Mouse (Mus musculus) stomach, embryonic 14.5 days (tissue): ENCODE measurements around the gene Oxct2a. TPM values are rescaled to one million over a fixed set of nuclear protein-coding genes. Genes with fewer than 3 reads are reported as not detected.
"Not testable (repeated sequence)": the region's sequence is repeated elsewhere in the genome, so short reads cannot be mapped to it uniquely, and the experiment has no call there.

ENCODE experiments used
- ATAC-seq: fragments of 200-750 bp; cut with Nextera tagmentation; 2 replicates; pipeline ENCODE4 v1.8.0; 2017; ENCODE audit warnings: low read depth, moderate TSS enrichment; ENCODE audit not compliant: insufficient number of reproducible peaks, insufficient read depth, low FRiP score
- H3K27ac ChIP-seq: fragments of 300-500 bp; sonication (generic); 2 replicates; pipeline ENCODE4 v1.5.1; 2014; ENCODE audit warnings: mild to moderate bottlenecking, low read length, moderate library complexity, mixed read lengths
- H3K27me3 ChIP-seq: fragments of 300-500 bp; sonication (generic); 2 replicates; pipeline ENCODE4 v1.6.1; 2014; ENCODE audit warnings: low read length, control low read depth, mixed read lengths; ENCODE audit not compliant: control insufficient read depth, insufficient read depth
- H3K36me3 ChIP-seq: fragments of 300-500 bp; sonication (generic); 2 replicates; pipeline ENCODE4 v1.6.1; 2014; ENCODE audit warnings: mild to moderate bottlenecking, control low read depth, low read length, moderate library complexity, mixed read lengths; ENCODE audit not compliant: control insufficient read depth, insufficient read depth
- H3K4me1 ChIP-seq: fragments of 300-500 bp; sonication (generic); 2 replicates; pipeline ENCODE4 v1.6.1; 2014; ENCODE audit warnings: low read length, control low read depth, mixed read lengths; ENCODE audit not compliant: control insufficient read depth, insufficient read depth
- H3K4me2 ChIP-seq: fragments of 300-500 bp; sonication (generic); replicated peaks from 2 replicates; pipeline ENCODE4 v1.6.1; 2014; ENCODE audit warnings: low read depth, low read length, control low read depth
- H3K4me3 ChIP-seq: fragments of 300-500 bp; sonication (generic); 2 replicates; pipeline ENCODE4 v1.5.1; 2014; ENCODE audit warnings: low read depth, low read length, control low read depth
- H3K9ac ChIP-seq: fragments of 300-500 bp; sonication (generic); replicated peaks from 2 replicates; pipeline ENCODE4 v1.6.1; 2014; ENCODE audit warnings: low read depth, mild to moderate bottlenecking, control low read depth, low read length, moderate library complexity, mixed read lengths
- H3K9me3 ChIP-seq: fragments of 300-500 bp; sonication (generic); 2 replicates; pipeline ENCODE4 v1.6.1; 2016; ENCODE audit warnings: low read depth, low read length, control low read depth; ENCODE audit not compliant: control insufficient read depth
- WGBS: fragments of 180-500 bp; shearing (Covaris S2); extraction: QIAGEN DNeasy Blood & Tissue Kit; methylation state at CpG from one replicate; pipeline ENCODE4 v1.1.7; 2014; 5-methylcytosine and 5-hydroxymethylcytosine counted together
- polyA plus RNA-seq: library from polyadenylated mRNA; unstranded; fragments of >200 nt; fragmentation: Nextera tagmentation; extraction: Ambion mirVana; gene quantifications from 2 replicates; pipeline ENCODE4 v1.2.1, GENCODE M21; 2014

The Oxct2a gene
- polyA plus RNA-seq, 1 experiment from 2014 or later, result not detected

GRCm38 (mm10) chr4:123331326-123331725 lies 7.9 kb upstream of the Oxct2a start:
- Histone ChIP-seq H3K27me3 (no peaks in the 10 kb centered on the region), H3K4me2 (no peak overlapping the region), H3K4me1 (no peaks in the 10 kb centered on the region), H3K27ac (no peak overlapping the region), H3K9ac (no peak overlapping the region), H3K36me3 (no peaks in the 10 kb centered on the region), H3K4me3 (no peak overlapping the region), H3K9me3 (no peaks in the 10 kb centered on the region)
- 63% methylated on average over 5 of the region's 5 CpGs for WGBS
- no peak for ATAC-seq

DNA sequence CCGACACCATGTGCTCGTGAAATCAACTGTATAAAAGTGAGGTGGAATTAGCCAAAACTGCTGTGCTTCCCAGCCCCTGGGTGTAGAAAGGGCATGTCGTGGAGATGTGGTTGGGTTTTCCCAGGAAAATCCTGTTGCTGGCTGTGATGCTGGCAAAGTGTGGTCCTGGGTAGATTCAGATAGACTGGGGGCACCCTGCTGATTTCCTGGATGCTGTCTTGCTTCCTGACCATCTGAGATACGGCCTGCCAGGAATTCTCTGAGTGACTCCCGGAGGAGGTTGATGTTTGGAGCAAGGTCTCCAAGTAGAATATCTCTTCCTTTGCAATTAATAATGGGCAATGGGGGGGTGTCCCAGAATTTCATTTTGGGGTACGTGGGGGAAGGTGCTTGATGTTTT lies 5.5 kb upstream of the Oxct2a start:
- no peak overlapping the region for H3K4me3 ChIP-seq
- no peaks in the 10 kb centered on the region for H3K4me1 ChIP-seq
- no peak for ATAC-seq
- H3K27ac ChIP-seq, result no peak overlapping the region
- H3K27me3 ChIP-seq, result no peaks in the 10 kb centered on the region
- H3K36me3 ChIP-seq, result no peaks in the 10 kb centered on the region
- H3K4me2 ChIP-seq, result no peak overlapping the region
- no peaks in the 10 kb centered on the region for H3K9me3 ChIP-seq
- WGBS, result 74% methylated on average over 6 of the region's 6 CpGs
- no peak overlapping the region for H3K9ac ChIP-seq

- Histone ChIP-seq H3K9ac (no peak overlapping the region), H3K4me1 (no peaks in the 10 kb centered on the region), H3K4me2 (no peak overlapping the region), H3K4me3 (no peak overlapping the region), H3K27ac (no peak overlapping the region), H3K9me3 (no peaks in the 10 kb centered on the region), H3K27me3 (0 out of 2 replicates have a peak, but pooled peaks cover 4% of the 10 kb centered on the region), H3K36me3 (no peaks in the 10 kb centered on the region)
- no peak for ATAC-seq
- WGBS, result 53% methylated on average over 3 of the region's 3 CpGs
Observed at GRCm38 (mm10) chr4:123327630-123328029, 4.2 kb upstream of the Oxct2a start.

DNA sequence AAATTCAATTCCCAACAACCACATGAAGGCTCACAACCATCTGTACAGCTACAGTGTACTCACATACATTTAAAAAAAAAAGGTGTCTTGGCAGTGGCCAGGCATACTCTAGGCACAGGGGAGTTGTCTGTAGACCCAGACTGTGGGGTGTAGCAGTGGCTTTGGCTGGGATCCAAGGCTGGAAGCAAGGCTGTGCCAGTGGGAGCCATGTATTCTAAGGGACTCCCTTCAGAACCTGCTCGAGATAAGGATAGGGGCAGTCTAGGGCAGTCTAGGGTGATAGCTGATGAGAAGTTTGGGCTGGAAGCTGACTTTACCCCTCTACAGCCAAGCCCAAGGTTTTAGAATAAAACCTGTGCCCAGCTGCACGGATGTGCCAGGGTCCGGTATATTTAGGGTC lies 2.7 kb upstream of the Oxct2a start:
- ATAC-seq, result no peak
- H3K27me3 ChIP-seq, result 0 out of 2 replicates have a peak, but pooled peaks cover 4% of the 10 kb centered on the region
- 79% methylated on average over 3 of the region's 3 CpGs for WGBS

GRCm38 (mm10) chr4:123322910-123323309 lies 524 bp downstream of the Oxct2a start:
- H3K4me2 ChIP-seq, result peak overlapping the region; percentile 40

More for the DNA sequence above, 2.7 kb upstream of the Oxct2a start:
- Histone ChIP-seq H3K9ac (no peak overlapping the region), H3K9me3 (no peaks in the 10 kb centered on the region), H3K27ac (no peak overlapping the region), H3K36me3 (no peaks in the 10 kb centered on the region), H3K4me3 (no peak overlapping the region), H3K4me2 (no peak overlapping the region), H3K4me1 (no peaks in the 10 kb centered on the region)

DNA sequence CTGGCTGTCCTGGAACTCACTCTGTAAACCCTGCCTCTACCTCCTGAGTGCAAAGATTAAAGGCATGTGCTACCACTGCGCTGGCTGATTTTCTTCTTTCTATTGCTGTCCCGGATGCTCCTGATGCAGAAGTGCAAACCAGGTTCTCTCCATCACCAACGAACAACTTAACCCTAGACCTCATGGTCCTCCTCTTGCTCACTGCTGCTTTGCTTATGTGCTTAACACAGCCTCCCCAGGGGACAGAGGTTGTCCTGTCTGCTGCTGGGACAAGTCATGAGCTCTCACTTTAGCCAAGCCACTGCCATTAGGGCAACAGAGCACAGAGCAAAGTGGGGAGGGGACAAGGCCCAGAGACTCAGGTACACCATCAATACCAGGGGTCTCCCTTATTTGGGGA lies 8.9 kb downstream of the Oxct2a start:
- no peak for ATAC-seq
- Histone ChIP-seq H3K9ac (no peak overlapping the region), H3K27ac (no peak overlapping the region), H3K4me1 (no peaks in the 10 kb centered on the region), H3K36me3 (no peaks in the 10 kb centered on the region), H3K4me2 (no peak overlapping the region), H3K27me3 (no peaks in the 10 kb centered on the region), H3K9me3 (no peaks in the 10 kb centered on the region), H3K4me3 (no peak overlapping the region)
- 87% methylated on average over 3 of the region's 3 CpGs for WGBS

More at GRCm38 (mm10) chr4:123322910-123323309, 524 bp downstream of the Oxct2a start:
- H3K4me3 ChIP-seq, result peak overlapping the region; percentile 11; the same call in 1 of the 2 replicates
- H3K27ac ChIP-seq, ATAC-seq, H3K27me3 ChIP-seq, H3K9ac ChIP-seq, H3K36me3 ChIP-seq, H3K9me3 ChIP-seq, H3K4me1 ChIP-seq: not testable (repeated sequence)
- 18% methylated on average over 21 of the region's 38 CpGs for WGBS

DNA sequence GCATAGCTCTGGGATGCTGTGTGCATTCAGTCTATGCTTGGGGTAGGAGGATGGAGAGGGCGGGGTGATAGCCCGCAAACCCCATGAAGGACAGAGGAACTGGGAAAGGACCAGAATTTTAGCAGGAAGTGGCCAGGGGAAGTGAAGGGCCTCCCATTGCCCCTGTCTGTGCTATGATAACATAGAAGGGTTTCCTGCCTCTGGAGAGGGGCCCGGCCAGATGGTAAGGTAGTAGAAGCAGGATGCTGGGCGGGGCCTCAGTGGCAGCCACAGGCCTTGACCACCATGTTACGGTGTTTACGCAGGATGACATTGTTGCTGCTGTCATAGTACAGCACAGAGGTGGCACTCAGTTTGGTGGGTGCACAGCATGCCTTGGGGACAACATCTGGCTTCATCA lies 10.4 kb downstream of the Oxct2a start:
- H3K27ac ChIP-seq, result no peak overlapping the region
- ATAC-seq, result no peak
- H3K36me3 ChIP-seq, result no peaks in the 10 kb centered on the region

DNA sequence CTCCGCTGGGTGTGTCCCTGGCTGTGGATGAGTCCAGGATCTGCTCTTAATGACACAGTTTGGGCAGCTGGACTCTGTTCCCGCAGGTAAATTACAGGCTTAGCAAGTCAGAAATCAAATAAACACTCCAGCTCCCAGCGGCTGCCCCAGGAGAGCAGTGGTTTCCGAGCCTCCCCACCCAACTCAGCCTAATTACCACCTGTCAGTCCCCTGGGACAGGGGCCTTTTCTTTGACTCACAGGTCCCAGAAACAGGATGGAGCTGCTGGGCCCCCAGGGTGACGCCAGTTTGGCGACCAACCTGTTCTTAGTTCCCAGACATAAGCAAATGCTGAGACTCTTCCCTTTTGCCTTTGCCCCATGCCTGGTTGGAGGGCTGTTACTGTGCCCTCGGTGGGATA lies 11.6 kb downstream of the Oxct2a start:
- no peaks in the 10 kb centered on the region for H3K4me1 ChIP-seq
- H3K4me3 ChIP-seq, result no peak overlapping the region
- no peaks in the 10 kb centered on the region for H3K36me3 ChIP-seq
- no peaks in the 10 kb centered on the region for H3K27me3 ChIP-seq
- H3K27ac ChIP-seq, result no peak overlapping the region
- no peak for ATAC-seq
- WGBS, result 67% methylated on average over 7 of the region's 7 CpGs
- H3K9me3 ChIP-seq, result no peaks in the 10 kb centered on the region
- no peak overlapping the region for H3K4me2 ChIP-seq
- H3K9ac ChIP-seq, result no peak overlapping the region

More for the DNA sequence above, 10.4 kb downstream of the Oxct2a start:
- Histone ChIP-seq H3K4me2 (no peak overlapping the region), H3K4me1 (no peaks in the 10 kb centered on the region), H3K4me3 (no peak overlapping the region), H3K27me3 (no peaks in the 10 kb centered on the region), H3K9me3 (no peaks in the 10 kb centered on the region), H3K9ac (no peak overlapping the region)
- WGBS, result 71% methylated on average over 6 of the region's 6 CpGs

- H3K27ac ChIP-seq, result no peak overlapping the region
- 49% methylated on average over 3 of the region's 3 CpGs for WGBS
Observed at GRCm38 (mm10) chr4:123308292-123308691, 15.1 kb downstream of the Oxct2a start.

More at GRCm38 (mm10) chr4:123308292-123308691, 15.1 kb downstream of the Oxct2a start:
- Histone ChIP-seq H3K4me3 (no peak overlapping the region), H3K36me3 (peaks cover 6% of the 10 kb centered on the region; the same call in 1 of the 2 replicates), H3K4me1 (no peaks in the 10 kb centered on the region), H3K4me2 (no peak overlapping the region), H3K27me3 (no peaks in the 10 kb centered on the region), H3K9me3 (no peaks in the 10 kb centered on the region), H3K9ac (no peak overlapping the region)
- ATAC-seq, result no peak
